Mouse (Mus musculus) MEL (cell line): ENCODE measurements around the gene Wdr86. TPM values are rescaled to one million over a fixed set of nuclear protein-coding genes. Genes with fewer than 3 reads are reported as not detected.
A peak's percentile ranks its signal among the peaks of the same experiment; 100 is the strongest.

ENCODE experiments used
- DNase-seq: peaks from one replicate; pipeline ENCODE4 v3.0.0; 2011; ENCODE audit warnings: low read depth, low spot score
- H3K27ac ChIP-seq: 2 replicates; pipeline ENCODE4 v1.5.1; 2012; ENCODE audit warnings: low read depth, mild to moderate bottlenecking, control low read depth, low read length, moderate library complexity; ENCODE audit not compliant: control insufficient read depth
- H3K27me3 ChIP-seq, 2 experiments: fragments of 150-350 bp in 1 of 2; sonication (generic) in 1 of 2; 2 replicates each; pipeline ENCODE4 v1.6.1; 2012; ENCODE audit warnings: low read length in 2 of 2, mild to moderate bottlenecking in 2 of 2, improper control_type of control experiment in 1 of 2, moderate library complexity in 1 of 2; ENCODE audit not compliant: insufficient read depth in 2 of 2, control insufficient read depth in 1 of 2
- H3K36me3 ChIP-seq, 2 experiments: 2 replicates each; pipeline ENCODE4 v1.6.1; 2012 to 2014; ENCODE audit warnings: low read length in 2 of 2, improper control_type of control experiment in 1 of 2, inconsistent platforms in 1 of 2, mild to moderate bottlenecking in 1 of 2; ENCODE audit not compliant: insufficient read depth in 2 of 2, control insufficient read depth in 1 of 2
- H3K4me1 ChIP-seq, 2 experiments: fragments of 150-350 bp in 1 of 2; sonication (generic) in 1 of 2; 2 replicates each; pipeline ENCODE4 v1.6.1; 2012; ENCODE audit warnings: low read length in 2 of 2, improper control_type of control experiment in 1 of 2, mild to moderate bottlenecking in 1 of 2; ENCODE audit not compliant: insufficient read depth in 2 of 2, control insufficient read depth in 1 of 2
- H3K4me3 ChIP-seq, 2 experiments: fragments of 150-350 bp in 1 of 2; sonication (generic) in 1 of 2; 2 replicates each; pipeline ENCODE4 v1.5.1; 2012; ENCODE audit warnings: low read depth in 2 of 2, low read length in 2 of 2, mild to moderate bottlenecking in 2 of 2, moderate library complexity in 2 of 2, control low read depth in 1 of 2, improper control_type of control experiment in 1 of 2; ENCODE audit not compliant: control insufficient read depth in 1 of 2, insufficient read depth in 1 of 2
- H3K79me2 ChIP-seq: 2 replicates; pipeline ENCODE4 v1.6.1; 2012; ENCODE audit warnings: mild to moderate bottlenecking, low read length, moderate library complexity; ENCODE audit not compliant: control insufficient read depth, poor library complexity, insufficient read depth
- H3K9ac ChIP-seq: 2 replicates; pipeline ENCODE4 v1.6.1; 2012; ENCODE audit warnings: low read depth, mild to moderate bottlenecking, control low read depth, low read length, moderate library complexity; ENCODE audit not compliant: control insufficient read depth, poor library complexity, severe bottlenecking
- H3K9me3 ChIP-seq: fragments of 150-350 bp; sonication (generic); replicated peaks from 2 replicates; pipeline ENCODE4 v1.6.1; 2012; ENCODE audit warnings: mild to moderate bottlenecking, low read length, improper control_type of control experiment, moderate library complexity; ENCODE audit not compliant: insufficient read depth
- BHLHE40 ChIP-seq: IDR thresholded peaks from 2 replicates; pipeline ENCODE4 v1.6.1; 2012; ENCODE audit warnings: low read depth, mild to moderate bottlenecking, inconsistent platforms, low read length, improper control_type of control experiment, borderline replicate concordance
- CHD1 ChIP-seq: IDR thresholded peaks from 2 replicates; pipeline ENCODE4 v1.6.1; 2012; ENCODE audit warnings: low read depth, mild to moderate bottlenecking, inconsistent platforms, low read length, improper control_type of control experiment
- CHD2 ChIP-seq: IDR thresholded peaks from 2 replicates; pipeline ENCODE4 v1.6.1; 2011; ENCODE audit warnings: low read length, improper control_type of control experiment
- CTCF ChIP-seq, 3 experiments: IDR thresholded peaks in 2 of 3; conservative IDR thresholded peaks in 1 of 3; 2 replicates each; pipeline ENCODE4 v1.5.1; 2011 to 2012; ENCODE audit warnings: low read length in 3 of 3, low read depth in 2 of 3, mild to moderate bottlenecking in 2 of 3, improper control_type of control experiment in 1 of 3, inconsistent platforms in 1 of 3, mixed read lengths in 1 of 3, moderate library complexity in 1 of 3; ENCODE audit not compliant: control insufficient read depth in 1 of 3, insufficient read depth in 1 of 3, poor library complexity in 1 of 3, severe bottlenecking in 1 of 3
- E2F4 ChIP-seq: IDR thresholded peaks from 2 replicates; pipeline ENCODE4 v1.6.1; 2011; ENCODE audit warnings: low read depth, low read length, improper control_type of control experiment, borderline replicate concordance
- ELF1 ChIP-seq: IDR thresholded peaks from 2 replicates; pipeline ENCODE4 v1.6.1; 2014; ENCODE audit warnings: low read depth, mild to moderate bottlenecking, inconsistent platforms, low read length, improper control_type of control experiment, moderate library complexity
- ETS1 ChIP-seq: IDR thresholded peaks from 2 replicates; pipeline ENCODE4 v1.6.1; 2012; ENCODE audit warnings: low read depth, mild to moderate bottlenecking, inconsistent platforms, low read length, improper control_type of control experiment, moderate library complexity
- GABPA ChIP-seq: IDR thresholded peaks from 2 replicates; pipeline ENCODE4 v1.6.1; 2012; ENCODE audit warnings: low read depth, mild to moderate bottlenecking, inconsistent platforms, low read length, improper control_type of control experiment, moderate library complexity
- GATA1 ChIP-seq: IDR thresholded peaks from 2 replicates; pipeline ENCODE4 v1.6.1; 2011; ENCODE audit warnings: low read depth, low read length, improper control_type of control experiment
- HCFC1 ChIP-seq: IDR thresholded peaks from 2 replicates; pipeline ENCODE4 v1.6.1; 2012; ENCODE audit warnings: low read depth, mild to moderate bottlenecking, inconsistent platforms, low read length, improper control_type of control experiment, moderate library complexity
- JUND ChIP-seq: IDR thresholded peaks from 2 replicates; pipeline ENCODE4 v1.6.1; 2011; ENCODE audit warnings: low read depth, mild to moderate bottlenecking, improper control_type of control experiment, low read length
- KAT2A ChIP-seq: conservative IDR thresholded peaks from 2 replicates; pipeline ENCODE4 v1.6.1; 2012; ENCODE audit warnings: low read depth, low read length, improper control_type of control experiment, inconsistent platforms
- MAFK ChIP-seq: IDR thresholded peaks from 2 replicates; pipeline ENCODE4 v1.6.1; 2011; ENCODE audit warnings: low read depth, mild to moderate bottlenecking, low read length, improper control_type of control experiment, borderline replicate concordance
- MAX ChIP-seq: IDR thresholded peaks from 2 replicates; pipeline ENCODE4 v1.6.1; 2011; ENCODE audit warnings: low read length, improper control_type of control experiment
- MAZ ChIP-seq: IDR thresholded peaks from 2 replicates; pipeline ENCODE4 v1.6.1; 2012; ENCODE audit warnings: low read depth, mild to moderate bottlenecking, inconsistent platforms, low read length, improper control_type of control experiment
- MXI1 ChIP-seq: IDR thresholded peaks from 2 replicates; pipeline ENCODE4 v1.6.1; 2011; ENCODE audit warnings: mild to moderate bottlenecking, low read depth, low read length, improper control_type of control experiment
- MYB ChIP-seq: IDR thresholded peaks from 2 replicates; pipeline ENCODE4 v1.6.1; 2011; ENCODE audit warnings: mild to moderate bottlenecking, low read depth, low read length, improper control_type of control experiment
- MYC ChIP-seq: IDR thresholded peaks from 2 replicates; pipeline ENCODE4 v1.6.1; 2011; ENCODE audit warnings: low read depth, mild to moderate bottlenecking, low read length, improper control_type of control experiment, moderate library complexity
- NRF1 ChIP-seq: IDR thresholded peaks from 2 replicates; pipeline ENCODE4 v1.6.1; 2014; ENCODE audit warnings: low read depth, mild to moderate bottlenecking, inconsistent platforms, low read length, improper control_type of control experiment, moderate library complexity; ENCODE audit not compliant: poor library complexity, insufficient read depth, severe bottlenecking
- POLR2A ChIP-seq, 2 experiments: IDR thresholded peaks; 2 replicates each; pipeline ENCODE4 v1.6.1; 2011 to 2012; ENCODE audit warnings: low read length in 2 of 2, mild to moderate bottlenecking in 2 of 2, control low read depth in 1 of 2, improper control_type of control experiment in 1 of 2, low read depth in 1 of 2, moderate library complexity in 1 of 2; ENCODE audit not compliant: control insufficient read depth in 1 of 2, insufficient read depth in 1 of 2, poor library complexity in 1 of 2
- POLR2AphosphoS2 ChIP-seq: IDR thresholded peaks from 2 replicates; pipeline ENCODE4 v1.6.1; 2011; ENCODE audit warnings: low read length, improper control_type of control experiment
- RAD21 ChIP-seq: IDR thresholded peaks from 2 replicates; pipeline ENCODE4 v1.6.1; 2011; ENCODE audit warnings: mild to moderate bottlenecking, low read depth, low read length, improper control_type of control experiment
- RCOR1 ChIP-seq: IDR thresholded peaks from 2 replicates; pipeline ENCODE4 v1.6.1; 2012; ENCODE audit warnings: low read depth, mild to moderate bottlenecking, inconsistent platforms, low read length, improper control_type of control experiment
- SIN3A ChIP-seq: IDR thresholded peaks from 2 replicates; pipeline ENCODE4 v1.6.1; 2012; ENCODE audit warnings: low read length, improper control_type of control experiment, inconsistent platforms
- SMC3 ChIP-seq: IDR thresholded peaks from 2 replicates; pipeline ENCODE4 v1.6.1; 2011; ENCODE audit warnings: low read depth, low read length, improper control_type of control experiment
- TAL1 ChIP-seq: IDR thresholded peaks from 2 replicates; pipeline ENCODE4 v1.6.1; 2012; ENCODE audit warnings: mild to moderate bottlenecking, inconsistent platforms, low read length, moderate library complexity, mixed read lengths
- TBP ChIP-seq: IDR thresholded peaks from 2 replicates; pipeline ENCODE4 v1.8.0; 2011; ENCODE audit warnings: low read depth, low read length, improper control_type of control experiment
- TCF12 ChIP-seq: IDR thresholded peaks from 2 replicates; pipeline ENCODE4 v1.6.1; 2014; ENCODE audit warnings: low read depth, mild to moderate bottlenecking, inconsistent platforms, low read length, improper control_type of control experiment, moderate library complexity
- UBTF ChIP-seq: IDR thresholded peaks from 2 replicates; pipeline ENCODE4 v1.6.1; 2012; ENCODE audit warnings: low read depth, mild to moderate bottlenecking, inconsistent platforms, low read length, improper control_type of control experiment, moderate library complexity, borderline replicate concordance; ENCODE audit not compliant: insufficient read depth
- USF1 ChIP-seq: IDR thresholded peaks from 2 replicates; pipeline ENCODE4 v1.6.1; 2014; ENCODE audit warnings: low read depth, mild to moderate bottlenecking, inconsistent platforms, low read length, improper control_type of control experiment, moderate library complexity
- USF2 ChIP-seq, 2 experiments: IDR thresholded peaks; 2 replicates each; pipeline ENCODE4 v1.6.1; 2011 to 2012; ENCODE audit warnings: improper control_type of control experiment in 2 of 2, low read length in 2 of 2, borderline replicate concordance in 1 of 2, inconsistent platforms in 1 of 2, low read depth in 1 of 2, mild to moderate bottlenecking in 1 of 2; ENCODE audit not compliant: insufficient read depth in 1 of 2
- ZC3H11A ChIP-seq: IDR thresholded peaks from 2 replicates; pipeline ENCODE4 v1.6.1; 2012; ENCODE audit warnings: low read depth, mild to moderate bottlenecking, inconsistent platforms, low read length, improper control_type of control experiment
- ZKSCAN1 ChIP-seq: IDR thresholded peaks from 2 replicates; pipeline ENCODE4 v1.6.1; 2012; ENCODE audit warnings: low read depth, mild to moderate bottlenecking, inconsistent platforms, low read length, improper control_type of control experiment, moderate library complexity
- ZMIZ1 ChIP-seq: IDR thresholded peaks from 2 replicates; pipeline ENCODE4 v1.6.1; 2012; ENCODE audit warnings: low read depth, mild to moderate bottlenecking, inconsistent platforms, low read length, improper control_type of control experiment, moderate library complexity
- ZNF384 ChIP-seq: IDR thresholded peaks from 2 replicates; pipeline ENCODE4 v1.6.1; 2012; ENCODE audit warnings: low read depth, mild to moderate bottlenecking, inconsistent platforms, low read length, improper control_type of control experiment
- polyA plus RNA-seq, 2 experiments: library from polyadenylated mRNA; stranded (reverse) in 1 of 2; unstranded in 1 of 2; fragments of >175 nt in 1 of 2; fragments of >200 nt in 1 of 2; gene quantifications; 2 replicates each; pipeline versions ENCODE4 v1.2.1 to v1.2.4; 2012; ENCODE audit warnings: low replicate concordance in 2 of 2, low read depth in 1 of 2; ENCODE audit not compliant: insufficient read length in 2 of 2, insufficient read depth in 1 of 2, missing spikeins in 1 of 2
- total RNA-seq: library from RNA; depleted of rRNA; stranded (reverse); fragments of 300-350 nt; gene quantifications from 2 replicates; pipeline ENCODE4 v1.2.3, GENCODE M21; 2012

Wdr86 gene
- total and polyA plus RNA-seq, 3 experiments = not detected

DNA sequence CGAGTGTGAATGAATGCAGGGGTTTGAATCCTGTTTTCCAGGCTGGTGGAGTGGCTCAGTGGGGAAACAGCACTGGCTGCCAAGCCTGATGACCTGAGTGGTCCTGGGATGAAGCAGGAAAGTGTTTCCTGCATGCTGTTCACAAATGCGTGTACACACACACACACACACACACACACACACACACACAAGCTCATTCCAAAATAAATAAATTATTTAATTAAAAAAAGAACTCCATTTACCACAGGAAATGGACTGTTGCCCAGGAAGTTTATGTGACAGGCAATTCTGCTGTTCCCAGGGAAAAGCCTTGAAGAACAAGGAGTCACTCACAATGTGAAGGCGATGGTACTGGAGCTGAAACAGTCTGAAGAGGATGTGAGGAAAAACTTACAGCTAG is 33.8 kb downstream of the Wdr86 start (continued):
- TF ChIP-seq ZKSCAN1 (no peak), POLR2AphosphoS2 (no peak), CTCF (IDR thresholded peaks at IDR 0.05 in 2 of 3, conservative IDR thresholded peaks at IDR 0.05 in 1 of 3; ENCODE audit: control insufficient read depth in 1 of 3, insufficient read depth in 1 of 3, low read depth in 2 of 3, low read length in 3 of 3, poor library complexity in 1 of 3, severe bottlenecking in 1 of 3) (no peak)

DNA sequence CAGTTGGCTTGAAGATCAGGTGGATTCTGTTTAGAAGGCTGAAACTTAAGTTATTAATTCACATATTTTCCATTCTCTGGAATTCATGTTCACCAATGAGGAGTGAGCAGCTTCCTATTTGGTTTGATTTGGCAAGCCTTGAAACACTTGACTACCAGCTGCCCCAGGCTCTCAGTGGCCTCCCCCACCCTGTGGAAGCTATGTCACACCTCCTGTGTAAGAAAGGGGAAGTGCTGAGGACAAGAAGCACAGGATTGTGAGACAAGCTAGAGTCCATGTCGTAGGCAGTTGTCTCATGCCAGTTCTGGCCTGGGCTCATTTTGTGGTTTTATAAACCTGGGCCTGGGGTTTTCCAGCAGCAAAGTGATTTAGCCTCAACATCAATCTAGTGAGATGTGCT is 42.8 kb downstream of the Wdr86 start:
- Histone ChIP-seq H3K9ac (0 out of 2 replicates have a peak overlapping the region, but pooled peaks have one; percentile 26), H3K27ac (peak overlapping the region; percentile 42), H3K4me1 (peaks cover 9 to 10% of the 10 kb centered on the region in 2 experiments), H3K36me3 (peaks cover 6 to 18% of the 10 kb centered on the region in 2 experiments), H3K4me3 (peak overlapping the region in 1 of 2 experiments; percentile 14; a peak in 1 of 4 replicates), H3K79me2 (peaks cover 6% of the 10 kb centered on the region), H3K27me3 (no peaks in the 10 kb centered on the region), H3K9me3 (no peaks in the 10 kb centered on the region)
- DNase-seq = peak; percentile 93
- TF ChIP-seq E2F4 (no peak), USF1 (no peak), USF2 (IDR thresholded peaks at IDR 0.05; ENCODE audit: borderline replicate concordance in 1 of 2, insufficient read depth in 1 of 2, low read depth in 1 of 2, low read length in 2 of 2) (no peak), CTCF (IDR thresholded peaks at IDR 0.05 in 2 of 3, conservative IDR thresholded peaks at IDR 0.05 in 1 of 3; ENCODE audit: control insufficient read depth in 1 of 3, insufficient read depth in 1 of 3, low read depth in 2 of 3, low read length in 3 of 3, poor library complexity in 1 of 3, severe bottlenecking in 1 of 3) (no peak), MXI1 (peak; percentile 77), MAX (peak; percentile 56), MYB (no peak), SMC3 (no peak), HCFC1 (peak; percentile 31; the same call in 1 of the 2 replicates), ZNF384 (no peak), MAFK (no peak; the same call in 1 of the 2 replicates), CHD2 (no peak), MAZ (peak; percentile 62; the same call in 1 of the 2 replicates), BHLHE40 (peak; percentile 51; the same call in 1 of the 2 replicates), ZC3H11A (no peak), UBTF (no peak), CHD1 (no peak), MYC (peak; percentile 63; the same call in 1 of the 2 replicates), TCF12 (0 out of 2 replicates have a peak, but pooled peaks have one; percentile 51), ZMIZ1 (no peak), RCOR1 (peak; percentile 49), ELF1 (0 out of 2 replicates have a peak, but pooled peaks have one; percentile 21), RAD21 (no peak), JUND (no peak), ETS1 (peak; percentile 93), POLR2AphosphoS2 (no peak), SIN3A (peak; percentile 88), NRF1 (no peak), TAL1 (no peak), GABPA (no peak), TBP (peak; percentile 77; the same call in 1 of the 2 replicates), KAT2A (no peak), GATA1 (no peak), POLR2A (IDR thresholded peaks at IDR 0.05; ENCODE audit: control insufficient read depth in 1 of 2, insufficient read depth in 1 of 2, low read depth in 1 of 2, low read length in 2 of 2, poor library complexity in 1 of 2) (no peak)
